Mouse (Mus musculus): Measurements from ENCODE around the gene Cdca3. TPM values are rescaled to one million over a fixed set of nuclear protein-coding genes. Genes with fewer than 3 reads are reported as not detected.
"Not testable (repeated sequence)": the region's sequence is repeated elsewhere in the genome, so short reads cannot be mapped to it uniquely, and the experiment has no call there.

Gene Cdca3
- total RNA-seq, 2 experiments from 2014 or later: 86.1 to 162 TPM

- ATAC-seq (replicated peaks; ENCODE audit: poor library complexity, severe bottlenecking): peak; percentile 47
Observed at GRCm38 (mm10) chr6:124808358-124809012, 20.9 kb upstream of the Cdca3 start, which contains the start of gene Spsb2. TSS of gene Spsb2 (plus strand) at chr6:124808661.

GRCm38 (mm10) chr6:124809052-124809774 is 20.1 kb upstream of the Cdca3 start:
- ATAC-seq (replicated peaks; ENCODE audit: poor library complexity, severe bottlenecking): peak; percentile 40

- no peak for ATAC-seq (replicated peaks; ENCODE audit: poor library complexity, severe bottlenecking)
Observed at GRCm38 (mm10) chr6:124809775-124810538, 19.4 kb upstream of the Cdca3 start.

GRCm38 (mm10) chr6:124810566-124811402 is 18.6 kb upstream of the Cdca3 start:
- ATAC-seq (replicated peaks; ENCODE audit: poor library complexity, severe bottlenecking): not testable (repeated sequence)

- no peak for ATAC-seq (replicated peaks; ENCODE audit: poor library complexity, severe bottlenecking)
Observed at GRCm38 (mm10) chr6:124811403-124811665, 18.0 kb upstream of the Cdca3 start.

- no peak for ATAC-seq (replicated peaks; ENCODE audit: poor library complexity, severe bottlenecking)
Observed at GRCm38 (mm10) chr6:124811701-124812560, 17.4 kb upstream of the Cdca3 start.

GRCm38 (mm10) chr6:124812848-124813247 is 16.5 kb upstream of the Cdca3 start:
- no peak for ATAC-seq (replicated peaks; ENCODE audit: poor library complexity, severe bottlenecking)

- ATAC-seq (replicated peaks; ENCODE audit: poor library complexity, severe bottlenecking): peak; percentile 25
Observed at GRCm38 (mm10) chr6:124813496-124813895, 15.9 kb upstream of the Cdca3 start.

GRCm38 (mm10) chr6:124813933-124814332 is 15.4 kb upstream of the Cdca3 start, which contains the start of gene Tpi1:
TSS of gene Tpi1 (minus strand) at chr6:124814296.
- peak; percentile 64 for ATAC-seq (replicated peaks; ENCODE audit: poor library complexity, severe bottlenecking)

GRCm38 (mm10) chr6:124814448-124814847 is 14.9 kb upstream of the Cdca3 start:
- ATAC-seq (replicated peaks; ENCODE audit: poor library complexity, severe bottlenecking): no peak

- ATAC-seq (replicated peaks; ENCODE audit: poor library complexity, severe bottlenecking): no peak
Observed at GRCm38 (mm10) chr6:124814858-124815774, 14.2 kb upstream of the Cdca3 start.

- no peak for ATAC-seq (replicated peaks; ENCODE audit: poor library complexity, severe bottlenecking)
Observed at GRCm38 (mm10) chr6:124816611-124817010, 12.7 kb upstream of the Cdca3 start.

GRCm38 (mm10) chr6:124817125-124817524 is 12.2 kb upstream of the Cdca3 start:
- no peak for ATAC-seq (replicated peaks; ENCODE audit: poor library complexity, severe bottlenecking)

GRCm38 (mm10) chr6:124817563-124817962 is 11.8 kb upstream of the Cdca3 start:
- ATAC-seq (replicated peaks; ENCODE audit: poor library complexity, severe bottlenecking): no peak

- ATAC-seq (replicated peaks; ENCODE audit: poor library complexity, severe bottlenecking): peak; percentile 82
Observed at GRCm38 (mm10) chr6:124817971-124818370, 11.4 kb upstream of the Cdca3 start.

- no peak for ATAC-seq (replicated peaks; ENCODE audit: poor library complexity, severe bottlenecking)
Observed at GRCm38 (mm10) chr6:124820891-124821290, 8.5 kb upstream of the Cdca3 start.

GRCm38 (mm10) chr6:124822049-124822448 is 7.3 kb upstream of the Cdca3 start:
- no peak for ATAC-seq (replicated peaks; ENCODE audit: poor library complexity, severe bottlenecking)

- ATAC-seq (replicated peaks; ENCODE audit: poor library complexity, severe bottlenecking): peak; percentile 43
Observed at GRCm38 (mm10) chr6:124828101-124828592, 1.2 kb upstream of the Cdca3 start.

Data from granulocyte monocyte progenitor cell, adult 5-6 weeks (primary cell).